Mouse (Mus musculus) lung, embryonic 14.5 days (tissue): ENCODE measurements around the gene Selenon. TPM values are rescaled to one million over a fixed set of nuclear protein-coding genes. Genes with fewer than 3 reads are reported as not detected.

Experiments
- ATAC-seq: fragments of 200-750 bp; cut with Nextera tagmentation; 2 replicates; pipeline ENCODE4 v1.8.0; 2017; ENCODE audit warnings: mild to moderate bottlenecking, moderate TSS enrichment, moderate library complexity; ENCODE audit not compliant: insufficient read depth
- DNase-seq: peaks from one replicate; pipeline ENCODE4 v3.0.0-alpha.2; 2015
- H3K27ac ChIP-seq: fragments of 300-500 bp; sonication (generic); 2 replicates; pipeline ENCODE4 v1.5.1; 2014; ENCODE audit warnings: low read depth, mild to moderate bottlenecking, moderate library complexity
- H3K27me3 ChIP-seq: fragments of 300-500 bp; sonication (generic); 2 replicates; pipeline ENCODE4 v1.6.1; 2014; ENCODE audit warnings: low read length, control low read depth; ENCODE audit not compliant: insufficient read depth
- H3K36me3 ChIP-seq: fragments of 300-500 bp; sonication (generic); 2 replicates; pipeline ENCODE4 v1.6.1; 2014; ENCODE audit warnings: control low read depth; ENCODE audit not compliant: insufficient read depth
- H3K4me1 ChIP-seq: fragments of 300-500 bp; sonication (generic); 2 replicates; pipeline ENCODE4 v1.6.1; 2014; ENCODE audit warnings: antibody characterized with exemption, control low read depth; ENCODE audit not compliant: insufficient read depth
- H3K4me2 ChIP-seq: fragments of 300-500 bp; sonication (generic); 2 replicates; pipeline ENCODE4 v1.6.1; 2014; ENCODE audit warnings: mild to moderate bottlenecking
- H3K4me3 ChIP-seq: fragments of 300-500 bp; sonication (generic); 2 replicates; pipeline ENCODE4 v1.5.1; 2014; ENCODE audit warnings: low read depth, low read length
- H3K9ac ChIP-seq: fragments of 300-500 bp; sonication (generic); 2 replicates; pipeline ENCODE4 v1.6.1; 2014
- H3K9me3 ChIP-seq: fragments of 300-500 bp; sonication (generic); 2 replicates; pipeline ENCODE4 v1.6.1; 2016; ENCODE audit warnings: low read depth, low read length, control low read depth
- CTCF ChIP-seq: IDR thresholded peaks from 2 replicates; pipeline ENCODE4 v1.5.1; 2016; ENCODE audit warnings: antibody characterized with exemption, low read depth
- WGBS: fragments of 180-500 bp; shearing (Covaris S2); extraction: QIAGEN DNeasy Blood & Tissue Kit; methylation state at CpG from one replicate; pipeline ENCODE4 v1.1.7; 2014; 5-methylcytosine and 5-hydroxymethylcytosine counted together
- polyA plus RNA-seq: library from polyadenylated mRNA; unstranded; fragments of >200 nt; fragmentation: Nextera tagmentation; extraction: Ambion mirVana; gene quantifications from 2 replicates; pipeline ENCODE4 v1.2.1, GENCODE M21; 2014

The Selenon gene
- polyA plus RNA-seq, 1 experiment from 2014 or later = 62.0 TPM

GRCm38 (mm10) chr4:134532928-134533327, 19.0 kb downstream of the Selenon start:
- H3K9ac ChIP-seq = no peak overlapping the region
- no peaks in the 10 kb centered on the region for H3K27me3 ChIP-seq
- H3K36me3 ChIP-seq = peaks cover 35% of the 10 kb centered on the region
- no peak overlapping the region for H3K27ac ChIP-seq
- no peak for TF ChIP-seq CTCF
- no peak overlapping the region for H3K4me3 ChIP-seq
- no peaks in the 10 kb centered on the region for H3K9me3 ChIP-seq
- no peaks in the 10 kb centered on the region for H3K4me1 ChIP-seq
- WGBS = 59% methylated on average over 4 of the region's 4 CpGs
- no peak for DNase-seq
- no peak overlapping the region for H3K4me2 ChIP-seq
- no peak for ATAC-seq

GRCm38 (mm10) chr4:134526220-134526619, 25.7 kb downstream of the Selenon start:
- no peak for ATAC-seq
- H3K36me3 ChIP-seq = peaks cover 89% of the 10 kb centered on the region
- 80% methylated on average over 5 of the region's 5 CpGs for WGBS

GRCm38 (mm10) chr4:134525806-134526205, 26.2 kb downstream of the Selenon start:
- no peak overlapping the region for H3K4me3 ChIP-seq
- WGBS = 77% methylated on average over 5 of the region's 5 CpGs
- ATAC-seq (no peak), DNase-seq (no peak)
- H3K9ac ChIP-seq = no peak overlapping the region
- no peak for TF ChIP-seq CTCF
- H3K27me3 ChIP-seq = no peaks in the 10 kb centered on the region
- H3K4me1 ChIP-seq = no peaks in the 10 kb centered on the region
- H3K27ac ChIP-seq = no peak overlapping the region
- peaks cover 85% of the 10 kb centered on the region for H3K36me3 ChIP-seq
- H3K9me3 ChIP-seq = no peaks in the 10 kb centered on the region
- H3K4me2 ChIP-seq = no peak overlapping the region

More at GRCm38 (mm10) chr4:134526220-134526619, 25.7 kb downstream of the Selenon start:
- H3K4me2 ChIP-seq = no peak overlapping the region
- no peaks in the 10 kb centered on the region for H3K27me3 ChIP-seq
- TF ChIP-seq CTCF = no peak
- H3K4me3 ChIP-seq = no peak overlapping the region
- H3K27ac ChIP-seq = no peak overlapping the region
- no peak for DNase-seq
- H3K4me1 ChIP-seq = no peaks in the 10 kb centered on the region
- H3K9ac ChIP-seq = no peak overlapping the region
- H3K9me3 ChIP-seq = no peaks in the 10 kb centered on the region

- peaks cover 68% of the 10 kb centered on the region for H3K36me3 ChIP-seq
- DNase-seq (no peak), ATAC-seq (no peak)
- no peak overlapping the region for H3K4me3 ChIP-seq
- no peak overlapping the region for H3K4me2 ChIP-seq
- no peak overlapping the region for H3K9ac ChIP-seq
- H3K27me3 ChIP-seq = no peaks in the 10 kb centered on the region
- no peak overlapping the region for H3K27ac ChIP-seq
- TF ChIP-seq CTCF = no peak
- WGBS = 83% methylated on average over 4 of the region's 4 CpGs
- no peaks in the 10 kb centered on the region for H3K9me3 ChIP-seq
- no peaks in the 10 kb centered on the region; the same call in 1 of the 2 replicates for H3K4me1 ChIP-seq
Measured at GRCm38 (mm10) chr4:134523447-134523846, 28.5 kb downstream of the Selenon start.

- no peak overlapping the region for H3K27ac ChIP-seq
- ATAC-seq (no peak), DNase-seq (no peak)
- H3K27me3 ChIP-seq = no peaks in the 10 kb centered on the region
- no peak for TF ChIP-seq CTCF
- H3K4me2 ChIP-seq = no peak overlapping the region
- peaks cover 3% of the 10 kb centered on the region; the same call in 1 of the 2 replicates for H3K4me1 ChIP-seq
- peaks cover 31% of the 10 kb centered on the region for H3K36me3 ChIP-seq
- H3K9ac ChIP-seq = no peak overlapping the region
- H3K4me3 ChIP-seq = no peak overlapping the region
- no peaks in the 10 kb centered on the region for H3K9me3 ChIP-seq
Measured at GRCm38 (mm10) chr4:134519281-134519680, 32.7 kb downstream of the Selenon start.

GRCm38 (mm10) chr4:134518541-134518940, 33.4 kb downstream of the Selenon start:
- H3K4me1 ChIP-seq = peaks cover 3% of the 10 kb centered on the region; the same call in 1 of the 2 replicates
- WGBS = 88% methylated on average over 4 of the region's 4 CpGs
- H3K27me3 ChIP-seq = no peaks in the 10 kb centered on the region
- no peak overlapping the region for H3K4me2 ChIP-seq
- no peak for ATAC-seq
- H3K4me3 ChIP-seq = no peak overlapping the region
- no peak for TF ChIP-seq CTCF
- H3K9ac ChIP-seq = no peak overlapping the region
- no peaks in the 10 kb centered on the region for H3K9me3 ChIP-seq
- peaks cover 26% of the 10 kb centered on the region for H3K36me3 ChIP-seq
- DNase-seq = no peak
- no peak overlapping the region for H3K27ac ChIP-seq

GRCm38 (mm10) chr4:134517719-134518118, 34.2 kb downstream of the Selenon start:
- Histone ChIP-seq H3K4me1 (peaks cover 6% of the 10 kb centered on the region; the same call in 1 of the 2 replicates), H3K27me3 (no peaks in the 10 kb centered on the region), H3K9ac (no peak overlapping the region), H3K4me2 (no peak overlapping the region), H3K4me3 (no peak overlapping the region), H3K9me3 (no peaks in the 10 kb centered on the region), H3K36me3 (peaks cover 17% of the 10 kb centered on the region), H3K27ac (no peak overlapping the region; the same call in 1 of the 2 replicates)
- ATAC-seq (no peak), DNase-seq (no peak)
- TF ChIP-seq CTCF = no peak
- WGBS = 86% methylated on average over 10 of the region's 10 CpGs

GRCm38 (mm10) chr4:134516981-134517380, 35.0 kb downstream of the Selenon start:
- Histone ChIP-seq H3K4me3 (no peak overlapping the region), H3K9me3 (no peaks in the 10 kb centered on the region), H3K27ac (peak overlapping the region; percentile 44; the same call in 1 of the 2 replicates), H3K36me3 (peaks cover 15% of the 10 kb centered on the region), H3K27me3 (no peaks in the 10 kb centered on the region), H3K9ac (no peak overlapping the region), H3K4me1 (peaks cover 6% of the 10 kb centered on the region; the same call in 1 of the 2 replicates), H3K4me2 (no peak overlapping the region)
- ATAC-seq (no peak), DNase-seq (no peak)
- 64% methylated on average over 8 of the region's 8 CpGs for WGBS
- TF ChIP-seq CTCF = no peak
